Mouse (Mus musculus) liver, adult 2 months (tissue): ENCODE results near the gene Mtmr4. TPM values are rescaled to one million over a fixed set of nuclear protein-coding genes. Genes with fewer than 3 reads are reported as not detected.

Source experiments
- DNase-seq: peaks from one replicate; pipeline ENCODE4 v3.0.0-alpha.2; 2011; ENCODE audit warnings: low read depth, low spot score; ENCODE audit errors: extremely low read depth
- H3K27ac ChIP-seq: fragments of 200-500 bp; replicated peaks from 2 replicates; pipeline ENCODE4 v1.5.1; 2012; ENCODE audit warnings: low read depth, mild to moderate bottlenecking, control low read depth, inconsistent platforms, low read length; ENCODE audit not compliant: insufficient read depth
- H3K27me3 ChIP-seq: fragments of 200-500 bp; 2 replicates; pipeline ENCODE4 v1.6.1; 2012; ENCODE audit warnings: mild to moderate bottlenecking, moderate library complexity, low read length, inconsistent platforms; ENCODE audit not compliant: control insufficient read depth, insufficient read depth
- H3K36me3 ChIP-seq: fragments of 200-500 bp; 2 replicates; pipeline ENCODE4 v1.6.1; 2012; ENCODE audit warnings: low read length, inconsistent platforms; ENCODE audit not compliant: control insufficient read depth, insufficient read depth
- H3K4me1 ChIP-seq: fragments of 200-500 bp; 2 replicates; pipeline ENCODE4 v1.6.1; 2011; ENCODE audit warnings: low read length; ENCODE audit not compliant: control insufficient read depth, insufficient read depth
- H3K4me3 ChIP-seq: fragments of 200-500 bp; 2 replicates; pipeline ENCODE4 v1.5.1; 2011; ENCODE audit warnings: low read depth, mild to moderate bottlenecking, control low read depth, low read length, moderate library complexity; ENCODE audit not compliant: insufficient read depth
- H3K79me2 ChIP-seq: fragments of 200-500 bp; 2 replicates; pipeline ENCODE4 v1.6.1; 2012; ENCODE audit warnings: inconsistent platforms, mild to moderate bottlenecking, low read length, moderate library complexity; ENCODE audit not compliant: control insufficient read depth, insufficient read depth
- H3K9ac ChIP-seq: fragments of 200-500 bp; 2 replicates; pipeline ENCODE4 v1.6.1; 2012; ENCODE audit warnings: low read depth, mild to moderate bottlenecking, control low read depth, inconsistent platforms, low read length
- CTCF ChIP-seq: fragments of 200-500 bp; IDR thresholded peaks from 2 replicates; pipeline ENCODE4 v1.5.1; 2011; ENCODE audit warnings: low read depth, low read length, control low read depth
- POLR2A ChIP-seq: fragments of 200-500 bp; IDR thresholded peaks from 2 replicates; pipeline ENCODE4 v1.6.1; 2011; ENCODE audit warnings: low read length, control low read depth; ENCODE audit not compliant: insufficient read depth; ENCODE audit errors: extremely low read depth
- WGBS: fragments of 180-500 bp; shearing (Covaris S2); methylation state at CpG from one replicate; pipeline ENCODE4 v1.1.7; 2018; 5-methylcytosine and 5-hydroxymethylcytosine counted together
- polyA plus RNA-seq: library from polyadenylated mRNA; depleted of rRNA; stranded (reverse); fragments of >200 nt; gene quantifications from 2 replicates; pipeline ENCODE4 v1.2.3, GENCODE M21; 2012; rRNA removed
- total RNA-seq: library from RNA; depleted of rRNA; stranded (reverse); fragments of >200 nt; gene quantifications from 2 replicates; pipeline ENCODE4 v1.2.3, GENCODE M21; 2014; rRNA removed

The Mtmr4 gene
- total and polyA plus RNA-seq, 2 experiments, result 13.4 to 18.1 TPM

DNA sequence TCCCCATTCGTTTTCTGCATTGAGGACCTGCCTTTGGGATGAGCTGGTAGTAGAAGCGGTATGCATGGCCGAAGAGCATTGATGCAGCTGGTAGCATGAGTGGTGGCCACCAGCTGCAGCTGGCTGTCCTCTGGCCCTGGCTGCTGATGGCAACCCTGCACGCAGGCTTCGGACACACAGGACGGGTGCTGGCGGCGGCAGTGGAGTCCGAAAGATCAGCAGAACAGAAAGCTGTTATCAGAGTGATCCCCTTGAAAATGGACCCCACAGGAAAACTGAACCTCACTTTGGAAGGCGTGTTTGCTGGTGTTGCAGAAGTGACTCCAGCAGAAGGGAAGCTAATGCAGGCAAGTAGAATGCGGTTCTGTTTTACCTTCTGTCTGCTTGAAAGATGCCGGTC lies 72.6 kb downstream of the Mtmr4 start:
- peak overlapping the region; percentile 59 for H3K27ac ChIP-seq
- H3K36me3 ChIP-seq, result no peaks in the 10 kb centered on the region
- H3K4me3 ChIP-seq, result peak overlapping the region; percentile 66
- peak; percentile 65 for DNase-seq
- no peaks in the 10 kb centered on the region for H3K27me3 ChIP-seq
- 0 out of 2 replicates have a peak, but pooled peaks cover 2% of the 10 kb centered on the region for H3K4me1 ChIP-seq
- peak overlapping the region; percentile 70 for H3K9ac ChIP-seq
- 0 out of 2 replicates have a peak, but pooled peaks have one; percentile 7 for TF ChIP-seq CTCF
- no peak for TF ChIP-seq POLR2A
- WGBS, result 29% methylated on average over 12 of the region's 12 CpGs
- peaks cover 5% of the 10 kb centered on the region; the same call in 1 of the 2 replicates for H3K79me2 ChIP-seq

DNA sequence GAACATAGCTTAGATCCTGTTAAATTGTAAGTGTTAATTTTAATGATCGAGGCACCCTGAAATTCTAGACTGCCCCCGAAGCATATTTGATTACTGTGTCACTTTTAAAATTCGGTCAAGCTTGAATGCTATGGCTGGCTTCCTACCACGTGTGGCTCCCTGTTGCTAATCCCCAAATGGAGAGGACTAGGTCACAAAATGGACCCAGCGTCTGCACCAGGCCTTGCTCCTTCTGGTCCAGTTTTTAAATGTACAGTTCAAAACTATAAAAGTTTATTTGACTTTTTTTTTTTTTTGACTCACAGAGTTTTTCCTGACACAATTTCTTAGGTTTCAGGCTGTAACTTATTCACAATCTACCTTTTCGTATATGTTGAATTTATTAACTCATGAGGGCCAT lies 73.3 kb downstream of the Mtmr4 start:
- TF ChIP-seq CTCF, result no peak
- TF ChIP-seq POLR2A, result no peak
- Histone ChIP-seq H3K27ac (no peak overlapping the region), H3K79me2 (peaks cover 5% of the 10 kb centered on the region; the same call in 1 of the 2 replicates), H3K9ac (no peak overlapping the region), H3K4me3 (peak overlapping the region; percentile 40), H3K36me3 (no peaks in the 10 kb centered on the region), H3K27me3 (no peaks in the 10 kb centered on the region), H3K4me1 (0 out of 2 replicates have a peak, but pooled peaks cover 2% of the 10 kb centered on the region)
- peak; percentile 80 for DNase-seq
- WGBS, result 31% methylated on average over 6 of the region's 6 CpGs

DNA sequence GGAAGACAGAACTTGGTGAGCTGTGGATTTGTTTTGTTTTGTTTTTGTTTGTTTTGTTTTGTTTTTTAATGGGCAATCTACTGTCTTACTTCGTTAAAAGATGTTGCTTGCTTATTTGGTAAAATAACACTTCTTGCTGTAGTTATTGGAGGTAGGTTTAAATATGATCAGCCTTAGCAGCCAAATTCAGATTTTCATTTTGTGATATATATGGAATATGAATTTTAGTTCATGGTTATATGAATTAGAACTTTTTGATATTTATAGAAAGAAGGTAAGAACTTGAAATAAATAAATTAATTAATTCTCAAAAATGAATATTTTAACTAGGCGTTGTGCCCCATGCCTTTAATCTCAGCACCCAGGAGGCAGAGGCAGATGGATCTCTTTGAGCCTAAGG lies 73.7 kb downstream of the Mtmr4 start:
- Histone ChIP-seq H3K79me2 (peaks cover 5% of the 10 kb centered on the region; the same call in 1 of the 2 replicates), H3K4me1 (0 out of 2 replicates have a peak, but pooled peaks cover 2% of the 10 kb centered on the region), H3K36me3 (no peaks in the 10 kb centered on the region), H3K27ac (no peak overlapping the region), H3K4me3 (peak overlapping the region; percentile 53; the same call in 1 of the 2 replicates), H3K27me3 (no peaks in the 10 kb centered on the region), H3K9ac (no peak overlapping the region)
- no peak for TF ChIP-seq POLR2A
- TF ChIP-seq CTCF, result no peak
- DNase-seq, result no peak
- WGBS, result 33% methylated on average over 2 of the region's 2 CpGs

Other genes starting within 250 kb of the Mtmr4 start
- 0.07 and 0.09 TPM in 2 replicates for gene Ppm1e, start 233.1 kb upstream of the Mtmr4 start, total RNA-seq
- gene Ppm1e, start 233.1 kb upstream of the Mtmr4 start, polyA plus RNA-seq, result 0.02 TPM in 1 of 2 replicates, not detected in the other
- gene Rad51c, start 187.2 kb upstream of the Mtmr4 start, total RNA-seq, result 0.28 and 0.67 TPM in 2 replicates
- 0.16 and 0.32 TPM in 2 replicates for gene Rad51c, start 187.2 kb upstream of the Mtmr4 start, polyA plus RNA-seq
- gene Tex14, start 187.1 kb upstream of the Mtmr4 start, total RNA-seq, result 0.07 and 0.28 TPM in 2 replicates
- 0.02 TPM in 1 of 2 replicates, not detected in the other for gene Tex14, start 187.1 kb upstream of the Mtmr4 start, polyA plus RNA-seq
- gene Gm11492, start 25.5 kb upstream of the Mtmr4 start, total RNA-seq, result not detected in 2 replicates
- gene Gm11492, start 25.5 kb upstream of the Mtmr4 start, polyA plus RNA-seq, result 0.04 TPM in 1 of 2 replicates, not detected in the other
- gene Sept4, start 23.3 kb upstream of the Mtmr4 start, total RNA-seq, result 10.8 and 11.5 TPM in 2 replicates
- 10.8 and 11.7 TPM in 2 replicates for gene Sept4, start 23.3 kb upstream of the Mtmr4 start, polyA plus RNA-seq
- gene Hsf5, start 25.0 kb downstream of the Mtmr4 start, total RNA-seq, result 0.07 and 0.09 TPM in 2 replicates
- 0.05 TPM in 1 of 2 replicates, not detected in the other for gene Hsf5, start 25.0 kb downstream of the Mtmr4 start, polyA plus RNA-seq
- 13.2 and 14.1 TPM in 2 replicates for gene Rnf43, start 70.6 kb downstream of the Mtmr4 start, total RNA-seq
- 19.3 and 19.5 TPM in 2 replicates for gene Rnf43, start 70.6 kb downstream of the Mtmr4 start, polyA plus RNA-seq
- 59.9 and 63.8 TPM in 2 replicates for gene Supt4a, start 145.4 kb downstream of the Mtmr4 start, total RNA-seq
- 41.9 and 46.5 TPM in 2 replicates for gene Supt4a, start 145.4 kb downstream of the Mtmr4 start, polyA plus RNA-seq
- 0.09 and 1.1 TPM in 2 replicates for gene Tspoap1, start 168.4 kb downstream of the Mtmr4 start, total RNA-seq
- gene Tspoap1, start 168.4 kb downstream of the Mtmr4 start, polyA plus RNA-seq, result 0.26 and 0.37 TPM in 2 replicates
- gene Mpo, start 201.4 kb downstream of the Mtmr4 start, total RNA-seq, result not detected in 2 replicates
- 0.06 TPM in 1 of 2 replicates, not detected in the other for gene Mpo, start 201.4 kb downstream of the Mtmr4 start, polyA plus RNA-seq
- not detected in 2 replicates for gene Lpo, start 236.1 kb downstream of the Mtmr4 start, total RNA-seq
- not detected in 2 replicates for gene Lpo, start 236.1 kb downstream of the Mtmr4 start, polyA plus RNA-seq